Mouse (Mus musculus) mature B cell (primary cell): ENCODE data around the gene Tmcc3.

Experiments
- in situ Hi-C: fragments of 300-500 bp; cut with MboI; formaldehyde crosslinking; loops from 2 replicates; pipeline ENCODE4 v1.14.3; 2019

The Tmcc3 gene

DNA sequence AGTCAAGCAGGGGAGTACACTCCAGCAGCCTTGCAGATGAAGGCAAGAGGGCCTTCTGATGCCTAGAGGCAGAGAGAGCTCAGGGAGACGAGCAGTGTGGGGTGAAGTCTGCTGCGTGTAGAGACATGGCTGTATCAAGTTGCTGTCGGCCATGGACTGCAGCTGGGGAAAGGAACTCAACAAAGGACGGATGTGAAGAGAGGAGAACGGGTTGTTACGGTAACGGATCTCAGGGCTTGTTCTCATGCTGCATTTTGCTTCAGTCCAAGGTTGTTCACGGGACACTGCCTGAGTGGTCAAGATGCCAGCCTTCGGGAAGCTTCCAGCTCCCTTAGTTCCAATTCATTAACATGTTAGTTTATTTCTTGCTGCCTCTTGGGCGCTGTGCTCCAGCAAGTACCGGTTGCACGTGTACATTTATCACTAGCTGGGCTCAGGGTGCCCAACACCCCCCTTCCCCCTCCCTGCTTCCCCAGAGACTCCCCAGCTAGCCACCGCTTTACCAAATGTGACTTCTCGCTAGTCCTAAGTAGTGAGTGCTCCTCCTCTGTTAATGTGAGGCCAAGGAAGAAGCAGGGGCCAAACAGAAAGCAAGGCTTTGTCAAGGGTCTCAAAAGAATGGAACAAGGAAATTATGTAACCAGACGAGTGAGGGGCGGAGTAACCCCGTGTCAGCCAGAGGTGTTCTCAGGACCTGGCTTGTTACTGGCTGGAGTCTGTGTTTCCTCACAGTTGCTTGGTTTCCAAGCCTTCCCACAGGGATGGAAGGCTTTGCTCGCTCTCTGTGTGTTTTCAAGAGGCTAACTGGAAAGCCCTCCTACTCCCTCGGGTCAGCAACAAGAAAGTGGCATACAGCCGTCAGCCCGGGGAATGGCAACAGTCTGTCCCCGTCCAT is 104.4 kb downstream of the Tmcc3 start:
- in situ Hi-C loops: no loop called here

DNA sequence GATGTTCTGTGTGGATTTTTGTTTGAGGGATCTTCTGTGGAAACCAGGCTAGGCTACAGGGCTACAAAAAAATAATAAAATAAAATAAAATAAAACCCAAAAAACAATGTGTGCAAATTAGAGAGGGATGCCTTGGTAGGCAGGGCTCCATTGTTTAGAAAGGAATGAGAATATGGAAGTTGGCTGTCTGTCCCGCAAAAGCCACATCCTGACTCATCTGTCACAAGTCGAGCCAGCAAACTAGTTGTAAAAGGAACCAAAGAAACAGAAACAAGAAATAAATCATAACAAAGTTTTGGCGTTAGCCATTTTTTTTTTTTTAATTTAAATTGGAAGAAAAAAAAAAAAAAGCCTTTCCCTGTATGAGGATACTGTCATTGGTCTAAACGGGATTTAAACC is 105.9 kb downstream of the Tmcc3 start:
- in situ Hi-C loops: no loop called here

DNA sequence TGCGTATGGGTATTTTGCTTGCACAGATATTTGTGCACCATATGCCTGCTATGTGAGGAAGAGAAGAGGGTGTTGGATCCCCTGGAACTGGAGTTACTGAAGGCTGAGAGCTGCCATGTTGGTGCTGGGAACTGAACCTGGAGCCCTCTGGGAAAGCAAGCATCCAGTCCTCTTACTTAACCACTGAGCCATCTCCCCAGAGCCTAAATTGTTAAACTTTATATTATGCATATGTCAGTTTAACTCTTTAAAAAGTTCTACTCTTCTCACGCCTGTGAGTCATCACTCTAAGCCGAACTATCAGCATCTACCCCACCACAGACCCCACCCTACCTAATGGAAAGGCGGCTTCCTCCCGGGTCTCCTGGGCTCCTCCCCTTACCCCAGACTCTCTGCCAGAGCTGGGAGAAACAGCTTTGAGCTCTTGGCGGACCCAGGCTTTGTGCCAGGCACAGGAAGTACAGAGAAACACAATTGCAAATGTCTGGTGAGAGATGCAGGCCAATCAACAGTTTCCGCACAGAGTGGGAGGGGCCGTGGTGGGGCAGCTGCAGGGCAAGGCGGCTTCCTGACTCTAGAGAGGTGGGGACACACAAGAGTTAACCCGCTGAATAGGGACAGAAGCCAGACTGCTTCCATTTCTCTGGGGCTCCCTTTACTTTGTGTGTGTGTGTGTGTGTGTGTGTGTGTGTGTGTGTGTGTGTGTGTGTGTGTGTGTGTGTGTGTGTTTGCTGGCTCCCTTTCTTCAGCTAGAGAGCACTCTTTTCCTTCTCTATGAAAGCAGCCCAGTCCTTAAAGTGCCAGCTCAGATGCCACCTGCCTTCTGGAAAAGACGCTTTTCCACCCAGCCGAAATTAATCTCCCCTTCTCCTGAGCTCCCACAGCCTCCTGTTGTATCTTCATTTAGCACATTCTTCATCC is 114.5 kb downstream of the Tmcc3 start:
- in situ Hi-C loops: no loop called here

DNA sequence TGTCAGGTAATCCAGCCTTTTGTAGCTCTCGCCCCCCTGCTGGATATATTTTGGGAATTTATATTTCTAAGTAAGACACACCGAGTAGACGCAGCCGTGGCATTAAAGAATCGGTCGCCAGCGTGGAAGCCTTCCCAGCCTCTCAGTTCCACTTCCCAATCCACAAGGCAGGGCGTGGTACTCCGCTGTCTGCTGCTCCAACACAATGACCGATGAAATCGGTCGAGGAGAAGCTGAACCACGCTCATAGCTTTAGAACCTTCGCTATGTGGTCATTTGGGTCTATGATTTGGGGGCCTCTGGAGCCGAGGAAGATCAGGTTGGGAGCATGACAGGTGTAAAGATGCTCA is 115.1 kb downstream of the Tmcc3 start:
- in situ Hi-C loops: no loop called here

DNA sequence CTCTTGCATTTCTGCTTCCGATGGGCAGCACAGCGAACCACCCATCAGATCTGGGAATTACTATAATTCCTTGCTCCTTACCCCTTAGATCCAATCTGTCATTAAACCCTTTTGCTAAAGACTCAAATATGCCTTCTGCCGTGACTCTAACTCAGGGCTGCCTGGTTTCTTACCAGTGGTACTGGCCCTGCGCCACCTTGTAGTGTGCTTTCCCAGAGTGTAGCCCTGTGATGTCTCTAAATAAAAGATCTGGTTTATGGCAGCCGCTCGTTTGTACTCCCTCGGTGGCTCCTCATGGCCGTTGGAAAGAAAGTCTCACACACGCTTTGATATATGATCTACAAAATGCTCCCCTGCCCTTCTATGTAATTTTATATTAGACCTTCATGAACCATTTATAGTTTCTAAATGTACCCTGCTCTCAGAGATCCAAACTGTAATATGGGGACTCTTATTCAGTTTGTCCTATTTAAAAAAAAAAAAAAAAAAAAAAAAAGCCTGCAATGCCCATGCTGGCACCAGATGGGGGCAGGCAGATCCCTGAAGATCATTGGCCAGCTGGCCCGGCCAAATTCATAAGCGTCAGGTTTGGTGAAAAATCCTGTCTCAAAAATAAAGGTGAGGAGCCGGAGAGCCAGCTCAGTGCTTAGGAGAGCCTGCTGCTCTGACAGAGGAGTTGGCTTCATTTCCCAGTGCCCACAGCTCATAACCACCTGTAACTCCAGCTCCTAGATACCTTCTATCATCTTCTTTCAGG is 116.6 kb downstream of the Tmcc3 start:
- in situ Hi-C loops: no loop called here

DNA sequence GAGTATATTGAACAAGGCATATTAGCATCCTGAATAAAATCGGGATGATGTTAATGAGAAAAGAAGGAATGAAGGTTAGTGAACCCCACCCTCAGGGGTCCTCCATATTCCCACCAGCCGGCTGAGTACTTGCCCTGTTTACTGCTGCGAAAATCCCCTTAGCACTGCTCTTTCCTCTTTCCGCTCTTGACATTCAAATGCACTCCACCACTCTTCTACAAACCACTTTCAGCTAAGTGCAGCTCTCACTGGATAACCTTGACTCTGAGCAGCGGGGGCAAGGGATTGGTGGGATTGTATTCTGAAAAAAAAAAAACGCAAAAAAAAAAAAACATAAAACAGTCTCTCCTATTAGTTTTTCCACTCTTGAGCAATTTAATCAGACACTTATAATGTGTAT is 118.8 kb downstream of the Tmcc3 start:
- in situ Hi-C loops: no loop called here

DNA sequence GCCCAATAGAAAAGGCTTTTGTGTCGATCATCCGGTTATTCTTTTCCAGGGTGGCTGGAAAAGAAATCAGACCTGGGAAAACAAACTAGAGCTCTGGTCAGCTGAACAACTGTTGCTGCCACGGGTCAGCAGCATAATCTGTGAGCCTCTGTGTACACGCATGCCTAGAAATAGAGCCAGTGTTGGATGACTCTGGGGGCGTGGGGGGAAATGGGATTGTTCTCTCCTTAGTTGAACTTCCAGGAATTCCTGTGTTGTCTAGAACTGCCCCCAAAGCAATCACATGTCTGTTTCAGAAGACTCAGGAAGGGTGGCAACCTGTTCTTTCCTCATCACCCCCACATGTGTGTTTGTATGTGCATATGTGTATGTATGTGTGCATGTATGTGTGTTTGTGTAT is 121.2 kb downstream of the Tmcc3 start:
- in situ Hi-C loops: no loop called here

DNA sequence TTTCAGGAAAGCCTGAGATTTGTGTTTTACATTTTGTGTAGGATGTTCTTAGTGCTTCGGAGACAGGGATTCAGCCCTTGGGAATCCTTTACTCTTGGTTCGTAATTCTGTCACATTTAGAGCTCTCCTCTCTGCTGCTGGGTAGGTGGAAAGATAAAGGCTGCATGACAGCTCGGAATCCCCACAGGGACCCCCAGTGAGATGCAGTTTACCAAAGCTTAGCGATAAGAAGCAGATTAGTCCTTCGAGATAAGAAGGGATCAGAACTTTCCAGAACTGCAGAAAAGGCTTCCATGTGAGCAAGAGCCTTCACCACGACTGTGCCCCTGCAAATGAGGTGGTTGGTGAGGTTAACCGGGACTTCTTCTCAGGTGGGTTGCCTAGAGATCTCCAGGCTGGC is 122.2 kb downstream of the Tmcc3 start:
- in situ Hi-C loops: no loop called here

DNA sequence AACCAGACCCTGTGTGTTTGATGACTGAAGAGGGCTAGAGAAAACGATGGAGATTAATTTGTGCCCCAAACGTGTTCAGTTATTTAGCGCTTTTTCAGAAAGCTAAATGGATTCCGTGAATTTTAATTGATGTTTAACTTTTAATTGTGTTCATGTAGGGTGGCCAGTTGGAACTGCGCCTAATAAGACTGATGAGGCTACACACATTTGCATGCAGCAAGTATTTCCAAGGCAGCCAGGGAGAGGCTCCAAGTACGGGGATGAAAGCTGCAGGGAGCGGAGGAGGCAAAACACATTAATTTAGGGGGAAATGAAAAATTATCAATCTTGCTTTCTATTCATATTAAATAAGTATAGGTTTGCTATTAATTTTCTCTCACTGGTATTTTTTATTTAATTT is 131.0 kb downstream of the Tmcc3 start:
- in situ Hi-C loops: no loop called here

DNA sequence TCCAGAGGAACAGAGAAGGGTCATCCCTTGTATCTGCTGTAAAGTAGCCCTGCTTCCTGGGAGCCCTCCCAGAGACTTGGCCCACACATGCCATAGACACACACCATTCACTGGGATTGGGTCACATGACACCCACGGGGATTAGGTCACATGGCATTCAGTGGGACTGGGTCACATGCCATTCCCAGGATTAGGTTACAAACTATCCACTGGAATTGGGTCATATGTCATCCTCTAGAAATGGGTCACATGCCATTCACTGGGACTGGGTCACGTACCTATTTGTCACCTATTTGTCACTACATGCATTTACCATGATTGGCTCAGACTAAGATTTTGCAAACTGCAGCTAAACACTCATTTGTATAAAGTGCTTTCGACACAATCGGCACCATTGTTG is 131.7 kb downstream of the Tmcc3 start:
- in situ Hi-C loops: no loop called here

DNA sequence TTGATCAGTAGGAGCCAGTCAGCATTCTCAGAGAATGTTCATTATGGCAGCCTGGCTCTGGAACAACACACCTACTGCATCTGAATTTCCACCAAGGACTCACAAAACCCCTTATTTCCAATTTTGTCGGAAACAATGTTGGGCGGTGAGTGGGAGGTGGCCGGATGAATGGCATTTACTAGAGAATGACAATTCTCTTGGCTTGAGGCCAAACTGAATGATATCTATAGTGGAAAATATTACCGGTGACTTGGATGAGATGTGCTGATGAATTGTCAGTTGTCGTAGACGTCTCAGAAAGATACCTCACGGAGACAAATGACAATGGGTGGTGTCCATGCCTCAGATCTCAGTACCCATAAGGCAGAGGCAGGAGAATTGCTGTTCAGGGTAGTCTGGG is 133.4 kb downstream of the Tmcc3 start:
- in situ Hi-C loops: no loop called here

DNA sequence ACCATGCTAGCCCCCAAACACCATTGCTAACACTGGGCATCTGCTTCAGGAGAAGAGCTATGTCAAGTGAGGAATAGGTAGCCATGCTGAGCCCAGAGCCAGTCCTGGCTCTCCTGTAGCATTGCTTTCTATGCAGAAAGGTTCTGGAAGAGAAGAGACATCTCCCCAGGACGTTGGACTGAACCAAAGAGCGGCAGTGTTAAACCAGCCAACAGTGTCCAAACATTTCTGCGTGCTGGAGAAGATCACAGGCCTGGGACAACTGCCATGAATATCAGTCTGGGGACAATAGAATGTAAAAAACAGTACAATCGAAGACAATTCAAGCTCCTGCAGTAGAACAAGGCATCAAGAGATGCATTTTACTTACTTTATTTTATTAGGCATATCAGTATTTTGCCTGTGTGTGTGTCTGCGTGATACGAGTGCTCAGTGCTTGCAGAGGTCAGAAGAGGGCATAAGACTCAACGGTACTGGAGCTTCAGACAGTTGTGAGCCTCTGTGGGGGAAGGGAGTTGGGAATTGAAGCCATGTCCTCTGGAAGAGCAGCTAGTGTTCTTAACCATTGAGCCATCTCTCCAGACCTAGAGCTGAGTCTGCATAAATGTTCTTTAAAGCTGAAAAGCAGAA is 134.7 kb downstream of the Tmcc3 start:
- in situ Hi-C loops: no loop called here

DNA sequence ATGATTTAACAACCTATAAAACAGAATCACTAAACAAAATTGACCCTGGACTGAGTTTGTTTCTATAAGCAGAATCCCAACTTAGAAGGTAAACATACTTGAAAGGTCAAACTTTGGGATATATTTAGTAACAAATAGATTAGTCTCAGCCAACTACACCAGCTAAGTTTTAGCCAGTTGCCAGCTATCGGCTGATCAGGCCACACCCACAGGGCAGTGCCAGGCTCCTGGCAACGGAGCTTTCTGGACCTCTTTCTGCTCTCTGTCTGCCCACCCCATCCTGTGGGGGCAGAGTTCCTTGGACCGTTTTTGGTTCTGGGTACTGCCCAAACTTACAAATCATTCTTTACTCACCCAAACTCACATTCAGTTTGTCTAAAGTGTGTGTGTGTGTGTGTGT is 137.9 kb downstream of the Tmcc3 start:
- in situ Hi-C loops: no loop called here

DNA sequence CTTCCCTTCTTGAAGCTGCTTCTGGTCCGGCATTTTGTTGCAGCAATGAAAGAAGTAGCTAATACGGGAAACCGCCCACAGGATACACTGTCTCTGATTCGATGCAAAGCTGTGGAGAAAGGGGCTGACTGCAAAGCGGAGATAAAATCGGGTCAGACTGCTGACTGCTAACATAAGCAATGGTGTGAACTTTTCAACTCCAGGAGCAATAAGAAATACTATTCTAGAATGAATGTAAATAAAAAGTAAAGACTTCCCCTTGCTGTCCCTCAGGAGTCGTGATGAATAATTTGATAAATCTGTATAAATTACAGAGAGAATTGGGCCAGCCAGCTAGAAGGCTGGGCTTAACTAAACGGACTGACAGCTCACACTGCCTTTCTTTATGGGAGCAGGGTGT is 139.0 kb downstream of the Tmcc3 start:
- in situ Hi-C loops: no loop called here

DNA sequence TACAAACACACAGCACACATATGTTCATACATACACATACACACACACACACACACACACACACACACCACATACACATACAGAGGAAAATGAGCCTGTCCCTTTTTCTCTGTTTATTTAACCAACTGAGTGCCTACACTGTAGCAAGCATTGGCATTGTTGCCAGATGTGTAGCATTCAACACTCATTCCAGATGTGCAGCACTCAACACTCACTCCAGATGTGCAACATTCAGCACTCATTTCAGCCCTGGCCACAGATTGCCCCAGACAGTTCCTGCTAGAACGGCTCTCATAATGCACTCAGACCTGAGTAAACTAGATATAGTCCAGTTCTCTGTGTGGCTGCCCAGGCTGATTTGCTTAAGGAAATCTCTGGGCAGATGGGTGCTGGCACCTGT is 145.7 kb downstream of the Tmcc3 start:
- in situ Hi-C loops: no loop called here

DNA sequence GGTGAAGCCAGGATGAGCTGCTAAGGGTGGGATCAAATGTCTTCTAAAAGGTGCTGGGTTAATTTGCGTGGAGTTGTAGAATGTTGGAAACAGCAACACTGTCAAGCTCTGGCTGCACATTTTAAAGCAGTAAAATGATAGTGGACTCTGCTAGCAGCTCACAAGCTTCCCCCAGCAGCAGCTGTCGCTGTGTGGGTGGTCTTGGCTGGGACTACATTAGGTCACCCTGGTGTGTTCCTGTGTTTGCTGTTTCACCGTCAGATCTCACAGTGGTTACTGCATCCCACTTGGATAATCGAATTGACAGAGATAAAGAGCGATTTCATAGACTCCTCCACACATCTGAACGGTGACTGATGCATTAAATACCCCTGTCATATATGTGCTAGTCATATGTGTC is 146.9 kb downstream of the Tmcc3 start:
- in situ Hi-C loops: no loop called here

DNA sequence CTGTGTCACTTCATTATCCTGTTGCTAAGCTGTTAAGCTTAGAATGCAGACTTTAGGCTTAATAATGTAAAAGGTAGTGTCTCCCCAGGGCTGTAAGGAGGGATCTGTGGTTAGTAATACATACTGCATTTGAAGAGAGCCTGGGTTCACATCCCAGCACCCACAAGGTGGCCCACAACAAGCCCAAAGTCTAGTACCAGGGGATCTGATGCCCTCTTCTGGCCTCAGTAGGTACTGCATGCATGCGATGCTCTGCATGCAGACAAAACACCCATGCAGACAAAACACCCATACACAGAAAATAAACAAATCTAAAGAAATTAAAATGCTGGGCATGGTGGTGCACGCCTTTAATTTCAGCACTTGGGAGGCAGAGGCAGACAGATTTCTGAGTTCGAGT is 149.6 kb downstream of the Tmcc3 start:
- in situ Hi-C loops: no loop called here

DNA sequence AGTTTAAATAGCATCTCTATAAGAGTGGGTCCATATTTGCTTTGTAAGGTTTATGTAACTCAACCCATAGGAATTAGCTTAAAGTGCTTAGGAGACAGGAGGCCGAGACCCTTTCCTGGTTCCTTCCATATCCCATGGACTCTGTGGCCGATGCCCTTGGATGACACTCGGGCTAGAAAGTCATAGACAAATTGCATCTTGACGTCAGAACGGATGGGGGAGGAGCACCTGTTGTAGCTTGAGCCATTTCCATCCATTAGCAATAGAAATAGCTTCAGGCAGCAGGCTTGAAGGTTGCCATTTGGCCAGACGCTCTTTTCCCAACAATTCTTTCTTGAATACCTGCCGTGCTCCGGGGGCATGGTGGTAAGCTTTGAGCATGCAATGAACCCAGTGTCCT is 150.1 kb downstream of the Tmcc3 start:
- in situ Hi-C loops: no loop called here

DNA sequence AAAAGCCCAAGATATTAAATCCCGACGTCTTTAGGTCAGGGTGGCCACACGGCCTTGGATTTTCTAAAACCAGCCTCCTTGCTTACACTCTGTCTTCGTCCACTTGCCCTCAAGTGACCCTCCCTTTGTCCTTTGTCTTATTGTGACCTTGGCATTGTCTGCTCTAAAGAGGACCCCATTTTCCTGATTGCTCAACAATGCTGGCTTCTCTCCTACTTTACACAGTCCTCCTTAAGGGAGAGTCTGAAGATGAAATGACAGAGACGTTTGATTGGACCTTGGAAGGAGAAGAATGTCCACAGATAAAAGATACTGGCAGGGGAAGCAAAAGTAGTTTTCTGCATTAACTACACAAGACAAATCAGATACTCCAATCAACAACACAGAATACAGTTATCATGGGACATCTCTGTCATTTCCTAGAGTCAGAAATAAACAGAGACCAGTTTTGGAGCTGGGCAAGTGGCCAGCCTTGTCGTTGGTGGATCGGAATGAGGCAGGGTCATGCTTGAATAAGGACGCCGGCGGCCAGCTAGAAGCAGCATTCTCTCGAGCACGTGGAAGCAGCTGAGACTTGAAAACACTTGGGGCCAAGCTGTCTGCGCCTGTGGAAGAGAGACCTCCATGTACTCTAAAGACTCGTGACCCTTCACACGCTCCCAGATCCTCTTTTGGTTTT is 150.8 kb downstream of the Tmcc3 start:
- in situ Hi-C loops: no loop called here

DNA sequence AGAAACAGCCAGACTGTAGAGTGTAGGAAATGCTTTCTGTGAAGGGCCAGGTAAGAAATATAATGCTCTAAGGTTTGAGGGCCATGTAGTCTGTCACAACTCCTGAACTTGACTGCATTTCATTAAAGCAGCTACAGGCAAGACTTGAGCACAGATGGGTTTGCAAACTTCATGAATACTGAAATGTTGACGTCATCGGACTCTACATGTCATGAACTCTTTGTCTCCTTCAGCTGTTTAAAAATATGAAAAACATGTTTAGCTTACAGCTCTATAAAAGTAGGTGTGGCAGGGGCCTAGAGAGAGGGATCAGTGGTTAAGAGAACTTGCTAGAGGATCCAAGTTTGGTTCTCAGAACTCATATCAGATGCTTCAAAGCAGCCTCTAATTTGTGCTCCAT is 151.7 kb downstream of the Tmcc3 start:
- in situ Hi-C loops: no loop called here

DNA sequence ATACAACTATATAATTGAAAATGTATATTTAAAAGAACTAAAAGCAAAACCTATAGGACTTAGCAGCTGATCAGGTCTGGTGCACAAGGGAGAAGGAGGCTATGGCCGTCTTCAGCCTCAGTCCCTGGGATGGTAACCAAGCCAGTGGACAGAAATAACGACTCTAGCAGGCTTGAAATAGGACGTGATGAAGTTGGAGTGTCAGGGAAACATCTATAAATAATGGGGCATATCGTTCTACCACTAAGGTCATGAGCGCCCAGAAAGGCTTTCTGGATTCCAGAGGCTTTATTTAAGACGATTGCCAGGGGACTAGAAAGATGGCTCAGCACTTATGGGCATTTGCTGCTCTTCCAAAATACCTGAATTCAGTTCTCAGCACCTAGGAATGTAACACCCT is 153.9 kb downstream of the Tmcc3 start:
- in situ Hi-C loops: no loop called here
